Mouse (Mus musculus): ENCODE results near the gene 2310022B05Rik.

The 2310022B05Rik gene

DNA sequence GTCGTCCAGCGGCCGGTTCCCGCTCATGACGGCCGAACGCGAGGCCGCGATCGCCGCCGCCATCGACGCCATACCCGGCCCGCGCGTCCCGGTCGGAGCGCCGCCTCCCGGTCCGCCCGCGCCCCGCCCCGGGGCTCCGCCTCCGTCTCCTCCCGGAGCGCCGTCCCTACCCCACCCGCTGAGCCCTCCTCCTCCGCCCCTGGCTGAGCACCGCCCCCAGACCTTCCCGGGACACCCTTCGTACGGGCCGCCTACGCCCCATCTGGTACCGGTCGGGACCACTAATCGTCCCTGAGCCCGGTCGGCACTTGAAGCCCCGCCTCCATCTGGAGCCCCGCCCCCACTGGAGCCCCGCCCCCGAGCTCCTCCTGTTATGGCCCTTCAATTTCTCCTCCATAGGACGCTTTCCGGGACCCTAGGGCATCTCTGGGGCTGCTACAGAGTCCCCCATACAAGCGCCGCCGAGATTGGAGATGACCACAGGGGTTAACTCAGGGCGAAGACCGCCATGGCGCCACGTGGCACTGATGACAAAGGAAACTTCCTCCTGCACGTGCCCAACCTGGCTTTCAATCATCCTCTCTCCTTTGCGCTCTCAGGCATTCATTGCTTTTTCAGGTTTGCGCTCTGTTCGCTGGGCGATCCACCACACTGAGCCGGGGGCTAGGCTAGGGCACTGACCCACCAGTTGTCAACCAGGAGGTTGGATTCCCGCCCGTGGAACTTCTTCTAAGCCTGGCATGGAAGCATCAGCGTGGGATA is at the start of gene 2310022B05Rik:
Gene 2310022B05Rik, minus strand, starts transcription at position 258 of the 762 bp plus-strand sequence.
- DNase-seq = peak; percentile 71

- no peak for DNase-seq
Measured at GRCm38 (mm10) chr8:124705823-124706222, 42.7 kb upstream of the 2310022B05Rik start.

GRCm38 (mm10) chr8:124704376-124704775 is 41.2 kb upstream of the 2310022B05Rik start:
- DNase-seq = no peak

DNA sequence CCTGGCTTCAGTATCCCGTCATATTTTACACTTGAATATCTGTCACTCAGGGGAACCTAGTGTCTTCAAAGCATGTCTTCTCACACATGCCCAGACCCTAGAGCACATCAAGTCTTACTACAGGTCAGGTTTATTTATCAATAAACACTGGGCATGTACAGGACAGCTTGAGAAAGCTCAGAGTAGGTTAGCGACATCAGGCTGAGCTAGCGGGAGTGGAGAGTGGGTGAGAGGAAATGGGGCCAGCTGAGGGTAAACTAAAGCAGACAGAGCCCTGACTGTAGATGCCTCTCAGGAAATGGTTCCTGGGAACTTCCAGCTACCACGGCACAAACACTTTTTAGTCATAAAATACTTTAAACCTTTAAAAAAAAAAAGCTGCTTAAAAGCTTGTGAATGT is 40.4 kb upstream of the 2310022B05Rik start:
- DNase-seq = no peak

DNA sequence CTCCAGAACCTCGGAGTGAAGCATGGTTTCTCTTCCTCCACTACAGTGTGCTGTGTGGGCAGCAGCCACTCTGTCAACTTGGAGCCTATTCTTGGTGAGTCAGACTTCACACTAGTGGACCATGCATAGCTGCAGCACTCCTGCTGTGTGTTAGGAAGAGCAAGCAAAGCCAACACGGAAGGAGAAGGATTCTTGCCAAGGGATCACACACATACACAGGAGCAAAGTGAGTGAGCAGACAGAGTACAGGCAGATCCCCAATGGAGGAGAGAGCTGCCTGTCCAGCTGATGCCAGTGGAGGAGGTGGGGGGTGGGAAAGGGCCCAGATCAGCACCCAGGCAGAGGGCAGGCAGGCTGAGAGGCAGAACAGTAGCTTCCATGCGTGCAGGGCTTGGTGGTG is 39.0 kb upstream of the 2310022B05Rik start:
- peak; percentile 72 for DNase-seq

DNA sequence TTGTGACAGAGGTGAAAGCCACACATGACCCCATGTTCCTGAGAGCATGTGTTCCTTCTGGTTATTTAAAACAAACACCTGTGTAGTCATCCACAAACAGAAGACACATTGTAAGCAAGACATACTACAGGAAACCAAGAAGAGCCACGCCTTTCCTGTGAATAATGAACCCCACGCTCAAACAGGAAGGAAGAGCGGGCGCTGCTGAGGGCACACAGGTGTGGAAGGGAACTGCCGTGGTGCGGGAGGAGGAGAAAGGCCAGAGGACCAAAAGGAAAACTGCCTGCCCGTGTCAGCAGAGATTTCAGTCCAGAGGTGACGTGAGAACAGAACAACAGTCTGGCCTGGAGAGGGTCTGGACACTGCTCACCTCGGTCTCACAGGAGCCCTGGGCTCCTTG is 37.9 kb upstream of the 2310022B05Rik start:
- DNase-seq = no peak

GRCm38 (mm10) chr8:124700271-124700670 is 37.1 kb upstream of the 2310022B05Rik start:
- DNase-seq = no peak

- DNase-seq = no peak
Measured at GRCm38 (mm10) chr8:124695424-124696100, 32.4 kb upstream of the 2310022B05Rik start.

DNA sequence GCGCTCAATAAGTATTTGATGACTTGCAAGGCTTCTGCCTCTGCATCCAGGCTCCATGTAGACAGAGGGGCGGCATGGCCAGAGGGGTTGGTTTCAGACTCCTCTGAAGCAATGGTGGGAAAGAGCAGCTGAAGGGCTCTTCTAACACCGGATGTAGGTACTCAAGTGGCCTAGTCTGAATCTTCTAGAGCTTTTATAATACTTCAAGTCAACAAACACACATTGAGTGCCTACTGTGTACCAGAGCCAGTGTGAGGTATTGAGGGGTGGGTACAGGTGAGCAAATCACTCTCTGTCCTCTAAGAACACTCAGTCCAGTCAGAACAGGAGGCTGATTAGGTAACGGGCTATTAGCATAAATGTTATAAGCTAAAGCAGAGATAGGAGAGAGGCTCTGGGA is 28.5 kb upstream of the 2310022B05Rik start:
- no peak for DNase-seq

DNA sequence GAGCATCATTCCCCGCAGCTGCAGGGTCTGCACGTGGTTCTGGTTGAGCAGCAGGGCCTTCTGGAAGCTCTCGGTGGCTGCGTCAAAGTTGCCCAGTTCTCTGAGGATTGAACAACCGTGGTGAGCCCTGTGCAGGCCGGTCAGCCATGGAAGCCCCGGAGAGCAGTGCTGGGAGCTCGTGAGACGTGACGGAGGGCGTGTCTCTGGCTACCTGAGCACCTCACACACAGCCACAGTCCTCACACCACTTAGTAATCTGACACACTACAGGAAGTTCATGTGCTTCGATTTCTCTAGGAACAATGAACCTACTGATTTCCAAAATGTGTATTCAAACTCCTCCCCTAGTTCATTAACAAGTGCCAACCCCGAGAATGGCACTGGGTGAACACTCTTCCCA is 25.7 kb upstream of the 2310022B05Rik start:
- no peak for DNase-seq

- no peak for DNase-seq
Measured at GRCm38 (mm10) chr8:124682218-124682617, 19.0 kb upstream of the 2310022B05Rik start.

DNA sequence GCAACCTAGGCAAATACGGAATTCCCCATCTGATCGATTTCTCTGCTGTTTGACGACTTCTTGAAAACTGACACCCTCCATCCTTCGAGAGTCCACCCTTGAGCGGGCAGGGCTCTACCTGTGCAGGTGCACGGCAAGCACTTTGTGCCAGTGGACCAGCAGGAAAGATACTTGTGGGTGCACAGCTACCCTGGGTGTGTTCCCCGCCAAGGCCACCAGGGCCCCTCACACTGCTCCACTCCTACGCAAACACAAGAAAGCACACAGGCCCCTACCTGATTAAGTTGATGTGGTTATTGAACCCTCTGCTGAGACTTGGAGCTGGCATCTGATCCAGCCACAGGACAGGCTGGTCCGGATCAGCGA is 18.6 kb upstream of the 2310022B05Rik start:
- DNase-seq = no peak

DNA sequence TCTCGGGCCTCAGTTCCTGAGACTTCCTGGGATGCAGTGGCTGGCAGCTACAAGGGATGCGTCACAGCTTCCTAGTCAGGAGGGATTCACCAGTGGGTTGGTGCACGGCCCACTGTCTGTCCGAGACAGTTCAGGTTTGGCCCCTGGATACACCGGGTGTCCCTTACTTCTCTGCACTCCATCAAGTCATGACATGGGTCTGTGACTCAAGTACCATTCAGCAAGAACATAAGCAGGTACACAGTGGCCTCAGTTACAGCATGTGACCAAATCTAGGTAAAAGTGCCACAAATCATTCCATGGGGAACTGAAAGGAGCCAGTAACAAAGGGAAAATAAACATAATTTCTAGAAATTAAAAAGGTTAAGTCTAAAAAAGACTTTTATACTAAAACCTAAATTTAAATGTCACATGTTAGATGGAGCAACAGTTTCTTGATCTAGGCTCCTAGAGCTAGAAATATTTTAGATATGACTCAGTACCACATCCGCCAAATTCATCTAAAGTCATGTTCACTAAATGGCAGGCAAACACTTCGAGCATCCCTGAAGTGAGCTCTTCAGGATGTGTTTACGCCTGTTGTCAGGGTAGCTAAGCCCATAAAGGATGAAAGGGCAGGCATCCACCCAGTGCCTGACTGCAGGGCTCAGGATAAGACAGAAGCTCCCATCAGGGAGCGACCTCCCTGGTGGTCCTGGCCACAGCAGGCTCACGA is 18.1 kb upstream of the 2310022B05Rik start:
- no peak for DNase-seq

DNA sequence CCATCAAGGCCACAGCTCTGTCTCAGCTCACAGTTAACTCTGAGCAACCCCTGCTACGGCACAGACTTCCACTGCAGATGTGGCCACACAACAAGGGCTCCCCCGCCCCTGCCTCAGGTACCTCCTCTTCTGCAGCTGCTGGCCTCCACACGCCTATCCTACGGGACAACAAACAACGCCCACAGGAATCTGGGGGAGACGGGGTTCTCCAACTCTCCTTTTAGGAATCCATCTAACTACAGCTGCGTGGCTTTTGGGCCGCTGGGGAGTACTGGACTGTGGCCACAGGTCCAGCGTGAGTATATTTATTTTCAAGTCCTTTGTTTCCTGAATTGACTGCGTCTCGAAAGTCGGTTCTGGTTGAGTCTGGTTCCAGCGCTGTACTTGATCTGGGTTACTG is 15.1 kb upstream of the 2310022B05Rik start:
- DNase-seq = peak; percentile 43

DNA sequence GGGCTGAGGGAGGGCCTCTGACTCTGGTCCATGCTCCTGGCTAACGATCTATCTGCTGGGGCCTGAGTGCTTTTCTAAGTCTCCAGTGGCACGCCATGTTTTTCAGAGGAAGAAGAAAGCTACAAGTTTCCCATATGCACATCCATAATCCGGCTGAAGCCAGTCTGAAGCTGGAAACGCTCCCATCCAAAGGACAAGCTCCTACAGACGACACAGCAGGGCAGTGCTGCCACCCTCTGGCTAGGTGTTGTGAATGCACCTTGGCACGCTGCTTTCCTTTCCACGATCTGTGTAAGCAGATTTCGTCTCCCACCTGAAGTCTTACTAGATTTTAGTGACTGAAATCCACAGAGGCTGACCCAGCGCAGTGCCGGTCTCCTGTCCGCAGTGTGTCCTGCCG is 14.3 kb upstream of the 2310022B05Rik start:
- peak; percentile 97 for DNase-seq

GRCm38 (mm10) chr8:124677078-124677477 is 13.9 kb upstream of the 2310022B05Rik start:
- DNase-seq = no peak

DNA sequence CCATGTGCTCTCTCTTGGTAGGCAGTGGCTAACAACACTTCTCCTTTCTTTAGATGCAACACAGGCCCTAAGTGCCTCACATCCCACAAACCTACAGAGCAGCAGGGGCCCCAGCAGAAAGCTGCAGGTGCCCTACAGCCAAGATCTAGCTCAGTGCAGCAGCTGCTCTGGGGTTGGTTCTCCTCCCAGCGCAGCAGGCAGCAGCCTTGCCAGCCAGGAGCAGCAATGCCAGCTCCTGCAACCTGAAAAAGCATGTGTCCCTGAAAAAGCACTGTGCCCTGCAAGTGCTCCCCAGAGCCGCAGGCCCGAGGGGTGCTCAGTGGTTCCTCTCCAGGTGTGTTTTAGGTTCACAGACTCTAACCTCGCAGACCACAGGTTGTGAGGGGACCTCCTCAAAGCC is 13.5 kb upstream of the 2310022B05Rik start:
- DNase-seq = peak; percentile 81

DNA sequence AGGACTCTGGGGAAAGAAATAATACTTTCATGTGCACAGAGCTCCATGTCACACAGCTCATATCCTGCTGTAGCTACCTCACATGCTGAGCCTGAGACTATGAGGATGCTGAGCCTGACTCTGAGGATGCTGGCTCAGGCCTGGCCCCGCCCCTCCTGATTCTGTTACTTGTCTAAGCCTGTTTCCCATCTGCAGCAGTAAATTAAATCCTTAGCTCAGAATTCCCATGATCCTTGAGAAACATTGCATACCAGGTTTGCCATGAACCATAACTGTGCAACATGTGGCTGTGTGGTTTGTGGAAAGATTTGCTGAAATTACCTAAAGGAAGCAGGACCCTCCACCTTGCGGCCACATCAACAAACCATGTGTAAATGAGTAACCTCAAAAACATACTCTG is 9.2 kb upstream of the 2310022B05Rik start:
- DNase-seq = no peak

GRCm38 (mm10) chr8:124668798-124669197 is 5.6 kb upstream of the 2310022B05Rik start:
- DNase-seq = no peak

DNA sequence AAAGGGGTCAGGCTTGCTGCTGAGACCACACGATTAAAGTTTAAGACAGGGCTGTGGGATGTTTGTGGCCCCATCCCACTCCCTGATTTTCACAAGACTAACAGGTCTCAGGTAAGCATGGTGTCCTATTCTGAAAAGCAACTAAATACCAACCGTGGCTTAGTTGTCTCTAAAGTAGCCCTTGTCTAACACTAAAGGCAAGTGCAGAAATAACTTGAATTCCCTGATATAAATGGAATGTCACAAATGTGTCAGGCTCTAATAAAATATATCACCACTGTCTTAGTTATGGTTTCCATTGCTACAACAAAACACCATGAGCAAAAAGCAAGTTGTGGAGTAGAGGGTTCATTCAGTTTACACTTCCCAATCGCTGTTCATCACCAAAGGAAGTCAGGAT is 1.2 kb upstream of the 2310022B05Rik start:
- DNase-seq = no peak

DNA sequence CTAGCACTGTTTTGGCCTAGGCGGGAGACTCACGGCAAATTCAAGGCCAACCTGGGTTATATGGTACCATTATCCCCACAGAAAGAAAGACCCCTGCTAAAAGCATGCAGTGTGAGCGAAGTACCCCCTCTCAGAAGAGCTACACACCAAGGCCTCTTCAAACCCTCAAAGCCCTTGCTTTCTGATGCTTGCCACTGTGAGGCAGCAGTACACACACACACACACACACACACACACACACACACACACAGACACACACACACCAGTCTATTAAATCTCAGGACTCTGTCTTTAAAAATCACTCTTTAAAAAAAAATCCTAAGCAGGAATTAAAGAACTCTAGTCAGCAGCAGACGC is 683 bp upstream of the 2310022B05Rik start:
- no peak for DNase-seq

- peak; percentile 38 for DNase-seq
Measured at GRCm38 (mm10) chr8:124662446-124663111, 590 bp downstream of the 2310022B05Rik start.

DNA sequence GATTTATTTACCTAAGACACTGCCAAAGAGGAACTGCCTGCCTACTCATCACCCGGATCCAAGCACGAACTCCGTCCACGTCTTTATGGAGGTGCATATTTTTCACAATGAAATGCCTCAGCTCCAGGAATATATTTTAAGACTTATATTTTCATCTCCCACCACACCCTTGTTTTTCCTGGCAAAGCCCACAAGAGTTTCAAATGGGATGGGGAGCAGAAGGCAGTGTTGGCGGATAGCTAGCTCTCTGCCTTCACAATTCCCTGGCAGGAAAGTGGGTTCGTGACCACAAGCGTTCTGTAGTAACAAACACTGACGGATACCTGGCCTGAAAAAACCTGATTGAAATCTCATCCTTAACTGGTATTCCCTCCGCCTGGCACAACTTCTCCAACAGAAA is 1.4 kb downstream of the 2310022B05Rik start:
- DNase-seq = no peak
